Mouse (Mus musculus): Measurements from ENCODE around the gene Togaram2.
A peak's percentile ranks its signal among the peaks of the same experiment; 100 is the strongest.
"Not testable (repeated sequence)": the region's sequence is repeated elsewhere in the genome, so short reads cannot be mapped to it uniquely, and the experiment has no call there.

The Togaram2 gene

DNA sequence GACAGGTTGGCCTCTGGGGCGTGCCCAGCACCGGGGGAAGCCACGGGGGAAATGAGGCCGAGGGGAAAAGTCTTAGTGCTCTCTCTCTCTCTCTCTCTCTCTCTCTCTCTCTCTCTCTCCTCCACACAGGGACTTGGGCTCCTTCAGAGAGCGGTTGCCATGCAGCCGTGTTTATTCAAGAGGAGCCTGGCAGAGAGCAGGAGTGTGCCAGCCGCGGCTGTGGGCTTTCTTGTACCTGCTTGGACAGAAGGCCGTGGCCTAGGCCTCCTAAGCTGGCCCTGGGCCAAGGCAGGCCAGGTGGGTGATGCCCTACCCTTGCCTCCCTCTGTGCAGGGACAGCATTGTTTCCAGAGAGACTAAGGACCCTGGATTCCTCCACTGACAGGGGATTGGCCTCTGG lies at the start of gene Togaram2:
Gene Togaram2, plus strand, starts transcription at position 170 of the 400 bp plus-strand sequence.
- no peak for DNase-seq

DNA sequence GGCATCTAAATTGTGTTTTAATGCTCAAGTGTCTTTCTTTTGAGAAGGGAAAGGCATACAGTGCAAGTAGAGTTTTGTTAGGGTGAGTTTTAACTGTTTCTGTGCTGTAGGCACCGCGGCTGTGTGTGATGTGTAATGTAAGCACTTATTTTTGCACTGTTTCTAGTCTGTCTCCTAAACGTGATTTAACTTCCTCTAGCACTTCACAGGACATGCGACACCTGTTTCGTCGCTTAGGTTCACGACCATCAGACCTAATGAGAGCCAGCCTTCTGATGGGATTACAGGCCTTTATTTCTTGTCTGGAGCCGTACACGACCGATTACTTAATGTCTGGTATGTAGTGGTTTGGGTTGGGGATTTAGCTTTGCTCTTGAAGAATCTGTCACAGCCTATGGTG lies 41.3 kb upstream of the Togaram2 start:
- no peak for DNase-seq

DNA sequence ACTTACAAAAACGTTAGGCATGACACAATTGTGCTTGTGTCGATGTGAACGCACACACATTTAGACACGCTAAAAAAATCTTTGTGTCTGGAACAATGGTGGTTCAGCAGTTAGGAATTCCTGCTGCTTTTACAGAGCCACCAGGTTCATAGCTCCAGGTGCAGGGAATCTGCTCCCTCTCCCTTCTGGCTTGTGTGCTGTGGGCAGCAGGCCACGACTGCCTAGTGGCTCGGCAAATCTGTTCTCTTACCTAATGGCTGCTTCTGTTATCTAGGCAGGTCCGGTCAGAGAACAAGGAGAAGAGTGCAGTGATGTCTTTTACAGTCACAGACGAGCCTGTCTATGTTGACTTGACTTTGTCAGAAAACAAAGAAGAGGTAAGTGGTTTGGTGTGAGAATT lies 39.7 kb upstream of the Togaram2 start:
- DNase-seq, result no peak

DNA sequence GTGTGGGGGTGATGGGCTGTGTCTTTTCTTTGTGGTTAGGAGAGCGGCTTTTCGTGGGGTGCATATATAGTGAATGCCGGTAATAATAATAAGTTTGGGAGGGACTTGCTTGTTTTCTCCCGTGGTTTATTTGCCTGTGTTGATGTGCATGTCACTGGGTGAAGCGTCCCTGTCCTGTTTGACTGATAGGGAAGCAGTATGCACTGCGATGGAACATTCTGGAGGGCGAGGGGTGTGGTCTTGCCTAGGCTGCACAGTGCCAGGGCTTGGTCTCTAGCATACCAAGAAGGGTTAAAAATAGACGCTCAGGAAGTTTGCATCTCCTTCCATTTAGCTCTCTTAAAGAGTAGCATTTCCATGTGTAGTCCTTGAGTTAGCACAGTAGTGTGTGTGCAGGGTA lies 36.3 kb upstream of the Togaram2 start:
- no peak for DNase-seq

DNA sequence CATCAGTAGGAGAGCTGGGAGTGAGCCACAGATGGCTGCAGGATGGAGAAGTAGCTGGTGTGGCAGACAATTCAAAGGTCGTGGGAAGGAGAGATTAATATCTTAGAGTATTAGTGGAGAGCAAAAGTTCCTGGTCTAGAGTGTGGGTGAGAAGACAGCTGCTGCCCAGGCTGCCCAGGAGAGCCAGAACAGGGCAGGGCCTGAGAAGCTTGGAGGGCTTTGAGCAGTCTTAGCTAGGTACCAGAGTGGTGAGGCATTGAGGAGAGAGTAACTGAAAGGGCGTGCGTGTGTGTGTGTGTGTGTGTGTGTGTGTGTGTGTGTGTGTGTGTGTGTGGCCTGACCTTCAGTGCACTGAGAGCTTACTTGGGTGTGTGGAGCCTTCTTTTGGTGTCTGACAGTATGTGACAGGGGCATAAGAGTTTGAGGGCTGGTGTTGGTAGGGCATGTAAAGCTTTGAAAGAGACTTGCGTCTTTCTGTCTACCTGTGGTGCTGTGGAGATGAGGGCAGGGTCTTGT lies 35.3 kb upstream of the Togaram2 start:
- DNase-seq, result no peak

DNA sequence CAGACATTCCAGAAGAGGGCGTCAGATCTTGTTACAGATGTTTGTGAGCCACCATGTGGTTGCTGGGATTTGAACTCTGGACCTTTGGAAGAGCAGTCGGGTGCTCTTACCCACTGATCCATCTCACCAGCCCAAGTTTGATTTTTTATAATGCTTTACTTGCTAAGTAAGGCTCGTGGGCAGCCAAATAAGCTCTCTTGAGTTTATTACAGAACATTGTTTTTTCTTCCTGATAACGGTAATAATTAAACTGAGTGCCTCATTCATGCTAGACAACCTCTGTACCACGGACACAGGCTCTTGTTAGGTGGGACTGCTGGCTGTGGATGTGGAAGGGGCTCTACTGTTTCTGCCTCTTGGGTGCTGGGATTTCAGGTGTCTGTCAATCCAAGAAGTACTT lies 34.0 kb upstream of the Togaram2 start:
- DNase-seq, result not testable (repeated sequence)

DNA sequence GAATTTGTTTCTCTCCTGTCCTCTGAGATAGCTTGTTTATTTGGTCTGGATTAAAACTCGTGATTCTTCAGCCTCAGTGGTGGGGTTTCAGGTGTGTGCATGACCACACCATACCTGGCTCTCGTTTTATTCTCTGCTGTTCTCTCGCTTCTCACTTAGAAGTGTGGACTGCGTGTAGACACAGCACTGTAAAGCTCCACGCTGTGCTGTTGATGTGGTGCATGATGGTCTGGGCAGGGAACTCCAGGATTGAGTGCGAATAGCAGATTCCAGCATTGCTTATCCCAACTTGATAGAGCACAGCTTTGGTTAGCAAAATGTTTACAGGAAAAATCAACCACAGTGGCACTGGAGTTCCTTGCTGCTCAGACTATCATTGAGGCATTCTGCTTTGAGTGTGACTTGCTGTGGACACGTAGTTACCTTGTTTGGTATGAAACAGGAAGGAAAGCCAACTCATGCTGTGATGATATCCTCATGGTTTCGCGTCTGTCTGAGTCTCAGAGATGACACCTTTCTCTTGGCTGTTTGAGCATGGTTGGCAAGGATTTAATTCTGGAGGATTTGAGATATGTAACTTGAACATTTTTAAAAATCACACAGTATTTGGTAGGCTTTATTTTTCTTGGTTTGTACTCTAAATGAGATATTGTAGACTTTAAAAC lies 32.5 kb upstream of the Togaram2 start:
- DNase-seq, result no peak

DNA sequence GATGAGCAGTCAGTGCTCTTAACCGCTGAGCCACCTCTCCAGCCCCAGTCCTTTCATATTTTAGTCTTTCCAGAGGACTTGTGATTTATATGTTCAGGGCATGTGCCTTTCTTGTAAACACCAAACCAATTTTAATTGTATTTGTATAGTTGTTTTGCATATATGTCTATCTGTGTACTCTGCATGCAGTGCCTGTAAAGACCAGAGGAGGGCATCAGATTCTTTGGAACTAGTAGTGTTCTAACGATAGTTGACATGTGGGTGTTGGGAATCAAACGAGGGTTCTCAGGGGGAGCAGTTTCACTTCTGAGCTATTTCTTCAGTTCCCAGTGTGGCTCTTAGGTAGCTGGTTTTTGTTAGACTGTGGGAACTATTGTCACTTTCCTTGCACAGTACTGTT lies 30.9 kb upstream of the Togaram2 start:
- no peak for DNase-seq

DNA sequence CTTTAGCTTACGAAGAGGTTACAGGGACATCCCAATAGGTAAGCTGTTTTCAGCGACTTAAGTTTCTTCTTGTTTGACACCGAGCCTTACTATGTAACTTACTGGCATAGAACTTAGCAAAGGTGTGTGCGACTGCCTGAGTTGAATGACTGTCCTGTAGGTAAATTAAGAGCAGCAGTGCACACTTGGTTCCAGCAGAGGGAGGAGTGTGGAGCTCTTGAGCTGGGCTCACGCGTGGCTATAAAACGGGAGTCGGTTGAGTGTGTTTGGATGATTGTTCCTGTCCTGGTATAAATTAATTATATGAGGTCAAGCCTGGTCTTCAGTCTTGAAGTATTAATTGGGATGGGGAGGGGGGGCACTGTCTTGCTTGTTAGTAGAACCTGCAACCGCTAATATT lies 23.1 kb upstream of the Togaram2 start:
- DNase-seq, result no peak

DNA sequence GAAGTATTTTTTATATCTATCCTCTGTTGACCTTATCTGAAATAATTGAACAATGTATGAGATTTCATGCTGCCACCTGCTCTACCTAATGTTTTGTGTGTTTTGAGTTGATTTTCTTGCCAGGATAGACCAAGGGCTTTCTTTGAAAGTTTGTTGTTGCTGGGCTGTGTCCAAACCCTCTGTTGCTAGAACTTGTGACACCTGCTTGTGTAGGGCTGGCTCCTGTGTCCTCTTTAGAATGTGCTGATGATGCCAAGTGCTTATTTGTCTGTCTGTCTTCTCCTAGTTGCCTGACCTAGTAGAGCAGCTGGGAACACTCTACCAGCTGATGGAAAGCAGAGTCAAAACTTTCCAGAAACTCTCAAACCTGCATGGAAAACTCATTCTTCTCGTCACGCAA lies 20.6 kb upstream of the Togaram2 start:
- no peak for DNase-seq

DNA sequence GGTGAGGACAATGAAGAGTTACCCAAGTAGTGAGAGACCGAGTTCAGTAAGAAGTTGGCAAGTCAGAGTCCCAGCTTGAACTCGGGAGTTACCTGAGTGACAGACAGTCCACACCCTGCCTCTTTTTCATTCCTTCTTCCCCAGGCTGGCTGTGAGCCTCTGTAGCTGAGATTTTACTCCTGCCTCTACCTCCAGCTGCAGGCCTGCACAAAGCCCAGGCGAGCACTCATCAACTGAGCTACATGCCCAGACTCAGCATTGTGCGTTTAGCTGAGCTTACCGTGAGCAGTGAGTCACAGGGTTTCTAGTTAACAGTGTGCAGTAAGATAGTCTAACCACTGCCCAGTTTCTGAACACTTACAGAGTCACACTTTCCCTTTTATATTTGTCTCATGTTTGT lies 20.1 kb upstream of the Togaram2 start:
- DNase-seq, result no peak

DNA sequence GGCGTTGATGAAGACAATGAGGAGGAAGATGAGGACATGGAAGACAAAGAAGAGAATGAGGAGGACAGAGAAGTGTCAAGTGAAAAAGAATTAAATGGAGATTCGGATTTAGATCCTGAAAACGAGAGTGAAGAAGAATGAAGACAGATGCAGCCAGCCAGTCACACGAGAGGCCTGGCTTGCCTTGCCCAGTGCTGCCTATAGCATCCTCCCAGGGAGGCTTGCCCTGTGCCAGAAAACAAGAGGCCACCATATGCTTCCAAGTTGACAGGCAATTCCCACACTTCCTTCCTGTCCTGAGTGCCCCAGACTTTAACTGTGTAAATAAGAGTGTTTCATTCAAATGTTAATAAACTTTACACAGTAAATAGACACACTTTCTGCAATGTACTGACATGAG lies 15.5 kb upstream of the Togaram2 start:
- DNase-seq, result no peak

DNA sequence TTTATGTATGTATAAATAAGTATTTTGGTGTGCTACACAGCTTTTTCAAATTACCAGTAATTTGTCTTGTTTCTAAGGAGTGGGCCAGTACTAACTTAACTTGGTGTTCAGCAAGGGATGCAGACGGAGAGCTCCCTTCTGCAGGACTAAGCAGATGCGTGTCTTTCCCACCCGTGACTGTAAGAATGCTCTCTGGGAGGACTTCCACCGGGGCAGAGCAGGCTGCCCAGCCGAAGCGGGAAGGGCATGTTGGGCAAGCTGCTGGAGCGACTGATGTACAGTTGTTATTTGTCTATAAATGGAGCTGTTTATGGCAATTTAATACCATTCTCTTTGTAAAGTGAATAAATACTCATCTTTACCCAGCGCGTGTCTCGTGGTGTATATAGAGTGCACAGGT lies 14.4 kb upstream of the Togaram2 start:
- no peak for DNase-seq

DNA sequence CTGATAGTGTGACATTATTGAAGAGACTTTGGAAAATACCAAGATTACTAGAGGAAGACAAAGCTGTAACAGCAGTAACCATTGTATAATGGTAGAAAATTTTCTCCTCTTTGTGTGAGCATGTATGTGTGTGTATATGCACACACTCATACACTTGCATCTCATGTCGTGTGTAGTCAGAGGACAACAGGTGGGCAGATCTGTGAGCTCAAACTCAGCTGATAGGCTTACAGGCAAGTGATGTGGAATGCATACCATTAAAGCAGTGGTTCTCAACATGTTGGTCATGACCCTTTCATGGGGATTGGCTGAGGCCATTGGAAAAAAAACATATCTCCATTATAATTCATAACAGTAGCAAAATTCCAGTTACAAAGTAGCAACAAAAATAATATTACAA lies 12.7 kb upstream of the Togaram2 start:
- no peak for DNase-seq

DNA sequence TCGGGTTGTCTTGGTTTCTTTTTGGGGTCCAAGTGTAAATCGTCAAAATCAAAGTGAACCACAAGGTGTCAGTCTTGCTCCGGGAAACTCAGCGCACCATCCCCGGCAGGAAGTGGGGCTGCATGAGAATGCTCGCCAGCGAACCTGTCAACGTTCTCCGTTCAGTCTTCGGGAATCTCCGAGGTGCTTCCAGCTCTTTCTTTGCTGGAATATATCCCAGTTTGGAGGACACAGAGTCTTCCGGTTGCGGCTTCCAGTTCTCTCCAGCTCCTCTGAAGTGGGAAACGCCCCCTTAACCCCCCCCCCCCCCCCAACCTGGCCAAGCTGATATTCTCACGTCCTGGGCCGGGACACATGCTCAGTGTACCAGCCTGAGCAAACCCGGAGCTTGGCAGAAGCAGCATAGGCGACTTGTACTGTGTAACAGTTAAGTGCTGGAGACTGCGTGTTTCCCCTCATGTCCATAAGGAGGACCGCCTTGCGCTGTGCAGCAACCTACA lies 10.3 kb upstream of the Togaram2 start:
- peak; percentile 71 for DNase-seq

DNA sequence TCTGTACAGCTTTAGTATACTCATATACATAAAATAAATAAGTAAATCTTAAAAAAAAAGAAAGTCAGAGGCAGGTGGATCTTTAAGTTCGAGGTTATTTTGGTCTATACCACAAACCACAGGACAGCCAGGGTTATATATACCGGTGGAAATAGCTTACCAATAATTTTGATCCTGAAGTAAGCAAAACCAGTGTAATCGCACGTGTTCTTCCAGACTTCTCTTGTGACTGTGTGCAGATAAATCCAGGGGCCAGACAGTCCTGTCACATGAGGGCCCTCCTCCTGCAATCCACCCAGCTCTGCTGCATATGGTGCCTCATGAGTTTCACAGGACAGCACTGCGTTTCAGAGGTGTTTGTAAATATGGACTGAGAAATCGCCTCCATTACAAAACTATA lies 9.6 kb upstream of the Togaram2 start:
- no peak for DNase-seq

DNA sequence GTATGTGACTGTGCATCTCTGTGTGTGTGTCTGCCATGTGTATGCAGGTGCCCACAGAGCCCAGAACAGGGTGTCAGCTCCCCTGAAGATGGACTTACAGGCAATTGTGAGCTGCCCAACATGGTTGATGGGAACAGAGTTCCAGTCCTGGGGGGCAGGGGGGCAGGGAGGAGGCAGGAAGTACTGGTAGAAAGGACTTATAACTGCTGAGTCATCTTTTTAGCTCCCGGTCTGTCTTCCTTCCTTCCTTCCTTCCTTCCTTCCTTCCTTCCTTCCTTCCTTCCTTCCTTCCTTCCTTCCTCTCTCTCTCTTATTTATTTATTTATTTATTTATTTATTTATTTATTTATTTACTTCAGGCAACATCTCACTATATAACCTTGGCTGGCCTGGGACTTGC lies 8.9 kb upstream of the Togaram2 start:
- no peak for DNase-seq

DNA sequence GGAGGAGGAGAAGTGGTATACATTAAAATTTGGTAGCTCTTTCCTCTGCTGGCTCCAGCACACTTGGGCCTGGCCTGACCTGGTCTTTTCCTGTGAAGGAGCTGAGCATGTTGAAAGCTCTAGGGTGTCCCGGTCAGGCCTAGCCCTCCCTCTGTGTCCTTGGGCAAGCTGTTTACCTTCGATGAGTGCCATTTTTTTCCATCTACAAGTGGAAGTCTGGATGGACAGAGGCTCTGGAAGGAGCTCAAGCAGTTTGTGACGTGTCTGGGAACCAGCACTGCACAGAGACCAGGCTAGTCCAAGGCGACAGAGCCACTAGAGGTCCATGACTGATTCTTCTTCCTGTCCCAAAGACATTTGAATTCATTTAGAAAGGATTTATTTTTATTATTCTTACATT lies 7.9 kb upstream of the Togaram2 start:
- no peak for DNase-seq

DNA sequence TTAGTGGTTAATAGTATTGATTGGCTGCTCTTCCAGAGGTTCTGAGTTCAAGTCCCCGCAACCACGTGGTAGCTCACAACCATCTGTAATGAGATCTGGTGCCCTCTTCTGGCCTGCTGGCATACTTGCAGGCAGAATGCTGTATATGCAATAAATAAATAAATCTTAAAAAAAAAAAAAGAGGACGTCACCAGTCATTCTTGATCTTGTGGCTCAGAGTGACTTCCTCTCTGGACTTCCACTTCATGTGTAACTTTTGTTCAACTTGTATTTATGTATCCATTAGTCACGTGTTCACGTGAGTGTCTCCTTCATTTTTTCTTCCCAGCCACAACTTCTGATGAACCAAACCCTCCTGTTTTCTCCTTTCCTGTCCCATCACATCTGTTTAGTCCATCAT lies 3.5 kb upstream of the Togaram2 start:
- DNase-seq, result no peak

DNA sequence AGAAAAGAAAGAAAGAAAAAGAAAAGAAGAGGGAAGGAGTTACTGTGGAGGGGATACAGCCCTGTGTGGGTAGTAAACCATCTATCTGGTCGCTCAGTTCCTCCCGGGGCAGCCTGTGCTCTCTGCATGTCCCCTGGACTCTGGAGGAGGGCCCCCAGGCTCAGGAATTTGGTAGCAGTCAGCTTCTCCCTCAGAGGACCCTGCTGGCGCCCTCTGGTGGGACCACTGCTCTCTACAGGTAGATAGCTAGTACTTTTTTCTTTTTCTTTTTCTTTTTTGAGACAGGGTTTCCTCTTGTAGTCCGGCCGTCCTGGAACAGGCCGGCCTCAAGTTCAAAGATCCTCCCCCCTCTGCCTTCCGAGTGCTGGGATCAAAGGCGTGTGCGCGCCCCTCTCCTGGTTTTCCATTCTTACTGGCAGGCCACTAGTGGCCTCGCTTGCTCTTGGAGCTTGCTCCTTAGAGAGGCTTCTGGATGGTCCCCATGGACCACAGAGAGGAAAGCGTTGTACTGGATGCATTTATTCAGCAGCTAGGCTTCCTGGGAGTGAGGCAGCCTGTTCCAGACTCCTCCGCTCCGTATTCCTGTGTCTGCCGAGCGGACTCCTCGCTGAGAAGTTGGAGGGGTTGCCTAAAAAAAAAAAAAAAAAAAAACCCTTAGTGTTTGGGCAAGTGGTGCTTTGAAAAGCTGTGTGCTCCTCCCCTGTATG lies 1.1 kb upstream of the Togaram2 start:
- peak; percentile 71 for DNase-seq

DNA sequence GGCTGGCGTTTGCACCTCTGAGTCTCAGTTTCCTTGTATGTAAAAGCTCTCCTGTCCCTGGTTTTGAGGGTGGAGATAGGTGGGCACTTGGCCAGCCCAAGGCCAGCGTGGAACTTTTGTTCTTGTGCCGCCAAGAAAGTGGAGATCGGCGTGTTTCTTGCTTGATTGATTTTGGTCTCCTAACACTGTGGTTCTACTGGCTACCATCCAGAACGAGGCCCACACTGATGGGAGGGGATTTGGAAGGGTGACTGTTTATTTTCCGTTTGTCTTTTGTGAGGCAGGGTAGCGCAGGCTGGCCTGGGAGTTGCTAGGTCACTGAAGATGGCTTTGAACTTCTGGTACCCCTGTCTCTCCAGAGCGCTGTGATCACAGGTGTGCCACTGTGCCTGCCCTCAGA lies 875 bp downstream of the Togaram2 start:
- no peak for DNase-seq

DNA sequence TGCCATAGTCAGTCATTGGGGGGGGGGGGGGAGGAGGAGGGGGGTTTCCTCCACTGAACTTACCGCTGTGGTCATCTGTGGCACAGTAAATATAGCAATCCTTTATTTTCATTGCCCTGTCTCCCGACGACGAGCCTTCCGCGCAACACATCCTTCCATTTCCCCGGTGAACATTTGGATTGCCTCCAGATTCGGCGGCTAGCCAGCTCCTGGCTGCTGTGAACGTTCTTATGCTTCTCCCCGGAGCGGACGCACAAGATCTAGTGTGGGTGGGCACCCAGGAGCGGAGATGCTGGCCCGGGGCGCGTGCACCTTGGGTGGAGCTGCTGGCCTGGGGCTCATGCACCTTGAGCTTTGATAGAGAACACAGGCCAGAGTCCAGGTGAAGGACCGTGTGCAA lies 1.8 kb downstream of the Togaram2 start:
- DNase-seq, result peak; percentile 53

DNA sequence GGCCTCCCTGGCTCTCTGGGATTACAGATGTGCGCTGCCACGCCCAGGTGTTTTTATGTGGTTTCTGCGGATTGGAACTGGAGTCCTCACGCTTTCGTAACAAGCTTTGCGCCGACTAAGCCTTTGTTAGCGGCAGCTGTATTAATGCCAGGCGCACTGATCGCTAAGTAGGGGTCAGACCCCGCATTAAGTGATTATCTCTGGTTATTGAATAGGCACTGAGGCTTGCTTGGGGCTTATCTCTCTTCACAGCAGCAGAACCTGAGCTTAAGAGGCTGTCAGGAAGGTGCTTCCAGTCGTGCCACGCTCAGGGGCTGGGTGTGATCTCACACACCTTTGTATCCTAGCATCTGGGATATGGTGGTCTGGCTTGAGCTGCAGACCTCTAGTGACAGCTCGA lies 8.6 kb downstream of the Togaram2 start:
- DNase-seq, result no peak

DNA sequence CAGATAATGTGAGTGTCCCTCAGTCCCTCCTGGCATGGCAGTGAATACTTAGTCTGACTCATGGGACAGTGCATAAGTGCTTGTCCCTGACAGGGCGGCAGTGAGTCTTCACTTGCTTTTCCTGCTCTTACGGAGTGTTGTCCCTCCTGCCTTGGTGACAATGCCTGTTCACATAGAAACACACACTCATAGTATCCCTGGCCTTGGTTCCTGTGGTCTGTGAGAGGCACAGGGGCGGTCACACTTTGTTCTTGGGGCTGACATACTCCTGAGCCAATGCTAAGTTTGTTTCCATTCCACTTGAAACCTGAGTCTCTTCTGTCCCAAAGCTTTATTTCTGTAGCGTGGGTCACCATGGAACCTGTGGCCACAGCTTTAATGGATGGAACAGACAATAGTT lies 9.3 kb downstream of the Togaram2 start:
- no peak for DNase-seq

DNA sequence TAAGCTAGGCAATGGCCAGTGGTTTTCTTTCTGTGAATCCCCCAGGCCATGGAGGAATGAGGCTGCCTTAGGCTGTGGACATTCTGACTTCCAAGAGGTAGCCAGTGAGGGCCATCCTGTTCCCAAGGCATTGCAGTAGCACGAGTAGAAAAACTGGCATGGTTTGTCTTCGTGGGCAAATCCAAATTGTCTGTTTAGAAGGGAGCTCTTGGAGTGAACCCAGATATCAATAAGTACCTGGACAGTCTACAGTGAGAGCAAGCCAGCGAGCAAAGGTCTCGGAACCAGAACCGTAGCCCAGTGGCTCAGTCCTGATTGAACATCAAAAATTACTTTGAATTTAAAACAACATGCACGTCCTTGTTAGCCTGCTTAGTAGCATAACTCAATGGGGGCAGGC lies 10.2 kb downstream of the Togaram2 start:
- DNase-seq, result no peak
